Mouse (Mus musculus) heart, embryonic 12.5 days (tissue): ENCODE data around the gene Vps36. TPM values are rescaled to one million over a fixed set of nuclear protein-coding genes. Genes with fewer than 3 reads are reported as not detected.
A peak's percentile ranks its signal among the peaks of the same experiment; 100 is the strongest.

Experiments used
- ATAC-seq: fragments of 200-750 bp; cut with Nextera tagmentation; 2 replicates; pipeline ENCODE4 v1.8.0; 2017; ENCODE audit warnings: moderate TSS enrichment, moderate library complexity; ENCODE audit not compliant: insufficient number of reproducible peaks, low FRiP score
- H3K27ac ChIP-seq: fragments of 300-500 bp; sonication (generic); 2 replicates; pipeline ENCODE4 v1.5.1; 2016; ENCODE audit warnings: mild to moderate bottlenecking, moderate library complexity; ENCODE audit not compliant: poor library complexity, severe bottlenecking
- H3K27me3 ChIP-seq: fragments of 300-500 bp; sonication (generic); replicated peaks from 2 replicates; pipeline ENCODE4 v1.6.1; 2016; ENCODE audit warnings: mild to moderate bottlenecking, moderate library complexity
- H3K36me3 ChIP-seq: fragments of 300-500 bp; sonication (generic); 2 replicates; pipeline ENCODE4 v1.6.1; 2016; ENCODE audit warnings: mild to moderate bottlenecking, moderate library complexity
- H3K4me1 ChIP-seq: fragments of 300-500 bp; sonication (generic); replicated peaks from 2 replicates; pipeline ENCODE4 v1.6.1; 2016; ENCODE audit warnings: mild to moderate bottlenecking
- H3K4me2 ChIP-seq: fragments of 300-500 bp; sonication (generic); 2 replicates; pipeline ENCODE4 v1.6.1; 2016; ENCODE audit warnings: mild to moderate bottlenecking, moderate library complexity
- H3K4me3 ChIP-seq: fragments of 300-500 bp; sonication (generic); 2 replicates; pipeline ENCODE4 v1.5.1; 2016; ENCODE audit warnings: mild to moderate bottlenecking
- H3K9ac ChIP-seq: fragments of 300-500 bp; sonication (generic); 2 replicates; pipeline ENCODE4 v1.6.1; 2016; ENCODE audit warnings: mild to moderate bottlenecking, moderate library complexity
- H3K9me3 ChIP-seq: fragments of 300-500 bp; sonication (generic); replicated peaks from 2 replicates; pipeline ENCODE4 v1.6.1; 2016; ENCODE audit warnings: mild to moderate bottlenecking, moderate library complexity
- WGBS: fragments of 180-500 bp; shearing (Covaris S2); methylation state at CpG from one replicate; pipeline ENCODE4 v1.1.7; 2016; 5-methylcytosine and 5-hydroxymethylcytosine counted together
- polyA plus RNA-seq: library from polyadenylated mRNA; unstranded; fragments of >200 nt; fragmentation: Nextera tagmentation; extraction: Ambion mirVana; gene quantifications from 2 replicates; pipeline ENCODE4 v1.2.1, GENCODE M21; 2016

Vps36 gene
- polyA plus RNA-seq, 1 experiment from 2014 or later = 24.2 TPM

- H3K36me3 ChIP-seq = peaks cover 15% of the 10 kb centered on the region
- H3K4me3 ChIP-seq = no peak overlapping the region
- 0 out of 2 replicates have a peak, but pooled peaks cover 7% of the 10 kb centered on the region for H3K27me3 ChIP-seq
- ATAC-seq = no peak
- peak overlapping the region; percentile 79; the same call in 1 of the 2 replicates for H3K4me2 ChIP-seq
- no peak overlapping the region for H3K9ac ChIP-seq
- H3K4me1 ChIP-seq = 0 out of 2 replicates have a peak, but pooled peaks cover 4% of the 10 kb centered on the region
- H3K9me3 ChIP-seq = 0 out of 2 replicates have a peak, but pooled peaks cover 7% of the 10 kb centered on the region
- 53% methylated on average over 8 of the region's 8 CpGs for WGBS
- H3K27ac ChIP-seq = peak overlapping the region; percentile 23; the same call in 1 of the 2 replicates
Measured at GRCm38 (mm10) chr8:22226361-22226760, 33.8 kb downstream of the Vps36 start.

DNA sequence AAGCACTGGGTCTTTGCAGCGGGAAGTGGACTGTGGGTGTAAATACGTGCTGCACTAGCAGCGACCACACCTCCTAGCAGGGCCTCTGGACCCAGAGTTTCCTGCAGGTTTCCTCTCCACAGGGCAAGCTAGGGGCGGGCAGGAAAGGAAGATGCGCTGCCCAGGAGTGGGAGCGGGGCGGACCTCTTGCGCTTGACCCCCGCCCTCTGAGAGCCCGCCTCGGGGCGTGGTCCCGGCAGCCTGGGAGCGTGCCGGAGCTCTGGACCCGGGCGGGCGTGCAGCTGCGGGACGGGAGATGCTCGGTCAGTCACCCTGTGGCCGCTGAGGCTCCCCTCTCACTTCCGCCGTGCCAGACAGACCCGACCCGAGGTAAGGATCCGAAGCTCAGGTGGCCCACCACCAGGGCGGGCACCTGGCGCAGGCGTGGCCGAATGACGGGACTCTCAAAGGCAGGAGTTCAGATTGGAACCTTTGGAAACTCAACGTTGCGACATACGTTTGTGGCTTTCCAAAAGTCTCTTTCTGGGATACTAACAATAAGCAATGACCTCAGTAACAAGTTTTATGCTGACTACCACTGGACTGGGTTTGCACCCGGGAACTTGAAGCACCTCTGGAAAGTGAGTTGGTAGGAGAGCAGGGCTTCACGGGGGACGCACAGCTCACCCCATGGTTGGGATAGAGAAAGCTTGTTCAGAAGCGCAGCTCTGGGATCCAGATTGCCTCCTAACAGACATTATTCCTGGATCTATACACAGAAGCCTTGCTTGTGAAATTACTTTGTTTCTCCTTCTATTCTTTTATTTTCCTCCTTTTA lies 34.7 kb downstream of the Vps36 start, which contains the start of gene Thsd1:
Gene Thsd1 (plus strand): TSS at position 253 of the 817 bp plus-strand sequence.
- H3K27me3 ChIP-seq = 0 out of 2 replicates have a peak, but pooled peaks cover 7% of the 10 kb centered on the region
- H3K9me3 ChIP-seq = 0 out of 2 replicates have a peak, but pooled peaks cover 5% of the 10 kb centered on the region

GRCm38 (mm10) chr8:22228621-22229020 lies 36.0 kb downstream of the Vps36 start:
- Histone ChIP-seq H3K9ac (0 out of 2 replicates have a peak overlapping the region, but pooled peaks have one; percentile 25), H3K4me1 (0 out of 2 replicates have a peak, but pooled peaks cover 4% of the 10 kb centered on the region), H3K4me3 (peak overlapping the region; percentile 59), H3K4me2 (peak overlapping the region; percentile 79), H3K27ac (peak overlapping the region; percentile 58), H3K36me3 (peaks cover 3% of the 10 kb centered on the region; the same call in 1 of the 2 replicates), H3K27me3 (0 out of 2 replicates have a peak, but pooled peaks cover 7% of the 10 kb centered on the region), H3K9me3 (no peaks in the 10 kb centered on the region)
- ATAC-seq = 0 out of 2 replicates have a peak, but pooled peaks have one; percentile 54
- WGBS = 36% methylated on average over 7 of the region's 7 CpGs

More for the DNA sequence above, 34.7 kb downstream of the Vps36 start, which contains the start of gene Thsd1:
- WGBS = under 1% methylated on average over 39 of the region's 39 CpGs
- peak within 1 kb of the TSS; percentile 62 for H3K9ac ChIP-seq
- H3K27ac ChIP-seq = peak within 1 kb of the TSS; percentile 58
- peaks cover 14% of the 10 kb centered on the region for H3K36me3 ChIP-seq
- ATAC-seq = peak; percentile 91
- peak within 1 kb of the TSS; percentile 59 for H3K4me3 ChIP-seq
- H3K4me1 ChIP-seq = 0 out of 2 replicates have a peak, but pooled peaks cover 4% of the 10 kb centered on the region
- peak within 1 kb of the TSS; percentile 79 for H3K4me2 ChIP-seq

GRCm38 (mm10) chr8:22242986-22243385 lies 50.4 kb downstream of the Vps36 start:
- Histone ChIP-seq H3K36me3 (peaks cover 8% of the 10 kb centered on the region; the same call in 1 of the 2 replicates), H3K9me3 (no peaks in the 10 kb centered on the region), H3K4me2 (no peak overlapping the region), H3K9ac (no peak overlapping the region), H3K4me1 (peaks cover 8% of the 10 kb centered on the region; the same call in 1 of the 2 replicates), H3K4me3 (no peak overlapping the region), H3K27ac (no peak overlapping the region), H3K27me3 (no peaks in the 10 kb centered on the region)
- no peak for ATAC-seq
- WGBS = 79% methylated on average over 9 of the region's 9 CpGs

GRCm38 (mm10) chr8:22245663-22246062 lies 53.1 kb downstream of the Vps36 start:
- Histone ChIP-seq H3K4me1 (peaks cover 8% of the 10 kb centered on the region; the same call in 1 of the 2 replicates), H3K27ac (no peak overlapping the region), H3K4me2 (no peak overlapping the region), H3K36me3 (no peaks in the 10 kb centered on the region), H3K9me3 (no peaks in the 10 kb centered on the region), H3K9ac (no peak overlapping the region), H3K27me3 (no peaks in the 10 kb centered on the region), H3K4me3 (no peak overlapping the region)
- no peak for ATAC-seq
- WGBS = 70% methylated on average over 1 of the region's 1 CpGs

DNA sequence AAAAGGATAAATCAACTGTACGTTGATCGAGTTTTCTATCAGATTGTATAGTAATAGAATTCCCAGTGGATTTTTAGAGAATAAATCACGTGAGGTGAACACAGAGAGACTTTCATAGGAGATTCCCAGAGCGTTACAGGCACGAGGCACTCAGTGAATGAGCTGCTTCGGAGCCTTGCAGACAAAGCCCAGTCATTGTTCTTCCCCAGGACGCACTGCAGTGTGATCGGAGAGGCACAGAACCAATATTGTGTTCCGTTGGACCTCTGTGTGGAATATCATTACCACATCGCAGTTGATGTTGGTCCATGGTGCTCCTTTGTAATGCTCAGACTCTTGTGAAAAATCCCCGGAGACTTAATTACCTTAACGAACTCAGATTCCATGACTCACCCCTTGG lies 55.3 kb downstream of the Vps36 start:
- H3K4me1 ChIP-seq = peaks cover 10% of the 10 kb centered on the region; the same call in 1 of the 2 replicates
- ATAC-seq = no peak
- H3K27me3 ChIP-seq = no peaks in the 10 kb centered on the region
- H3K27ac ChIP-seq = no peak overlapping the region
- H3K36me3 ChIP-seq = peaks cover 4% of the 10 kb centered on the region; the same call in 1 of the 2 replicates
- no peak overlapping the region for H3K4me3 ChIP-seq
- no peaks in the 10 kb centered on the region for H3K9me3 ChIP-seq
- H3K4me2 ChIP-seq = no peak overlapping the region
- WGBS = 83% methylated on average over 12 of the region's 12 CpGs
- H3K9ac ChIP-seq = no peak overlapping the region

DNA sequence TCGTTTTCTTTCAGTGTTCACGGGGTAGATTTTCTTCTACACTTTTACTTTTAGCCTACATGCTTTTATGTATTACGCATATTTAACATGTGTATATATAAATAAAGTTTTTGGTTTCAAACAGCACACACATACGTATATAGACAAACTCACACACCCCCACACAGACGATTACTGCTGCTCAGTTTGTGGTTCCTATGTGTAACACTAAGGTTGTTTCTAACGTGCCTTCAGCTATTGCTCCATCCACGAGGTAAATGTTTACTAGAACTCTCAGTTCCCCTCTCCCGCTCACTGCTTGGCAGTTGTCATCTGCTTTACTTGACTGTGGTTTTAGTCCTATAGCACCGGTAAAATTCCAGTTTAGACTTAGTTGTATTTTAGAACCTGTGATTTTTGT lies 56.5 kb downstream of the Vps36 start:
- Histone ChIP-seq H3K27ac (no peak overlapping the region), H3K36me3 (peaks cover 14% of the 10 kb centered on the region), H3K9me3 (no peaks in the 10 kb centered on the region), H3K9ac (no peak overlapping the region), H3K4me1 (peaks cover 10% of the 10 kb centered on the region; the same call in 1 of the 2 replicates), H3K27me3 (no peaks in the 10 kb centered on the region), H3K4me2 (no peak overlapping the region), H3K4me3 (no peak overlapping the region)
- ATAC-seq = no peak
- WGBS = 82% methylated on average over 9 of the region's 9 CpGs

DNA sequence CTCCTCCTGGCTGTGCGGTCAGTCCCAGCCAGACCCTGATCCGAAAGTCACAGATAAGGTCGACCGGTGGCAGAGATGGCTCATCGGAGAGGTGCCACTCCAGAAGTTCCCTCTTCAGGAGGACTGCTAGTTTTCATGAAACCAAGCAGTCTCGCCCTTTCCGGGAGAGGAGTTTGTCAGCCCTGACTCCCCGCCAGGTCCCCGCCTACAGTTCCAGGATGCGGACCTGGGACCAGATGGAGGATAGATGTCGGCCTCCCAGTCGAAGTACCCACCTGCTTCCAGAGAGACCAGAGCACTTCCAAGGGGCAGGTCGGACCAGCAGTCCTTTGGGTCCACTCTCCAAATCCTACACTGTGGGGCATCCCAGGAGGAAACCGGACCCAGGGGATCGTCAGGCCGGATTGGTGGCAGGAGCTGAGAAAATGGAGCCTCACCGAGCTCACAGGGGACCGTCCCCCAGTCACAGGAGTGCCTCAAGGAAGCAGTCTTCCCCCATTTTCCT lies 66.4 kb downstream of the Vps36 start:
- H3K9ac ChIP-seq = no peak overlapping the region
- peaks cover 19% of the 10 kb centered on the region for H3K36me3 ChIP-seq
- no peaks in the 10 kb centered on the region for H3K27me3 ChIP-seq
- H3K4me2 ChIP-seq = no peak overlapping the region
- no peaks in the 10 kb centered on the region for H3K9me3 ChIP-seq
- WGBS = 74% methylated on average over 18 of the region's 18 CpGs
- H3K4me1 ChIP-seq = peaks cover 28% of the 10 kb centered on the region
- no peak overlapping the region for H3K27ac ChIP-seq
- no peak for ATAC-seq
- no peak overlapping the region for H3K4me3 ChIP-seq

DNA sequence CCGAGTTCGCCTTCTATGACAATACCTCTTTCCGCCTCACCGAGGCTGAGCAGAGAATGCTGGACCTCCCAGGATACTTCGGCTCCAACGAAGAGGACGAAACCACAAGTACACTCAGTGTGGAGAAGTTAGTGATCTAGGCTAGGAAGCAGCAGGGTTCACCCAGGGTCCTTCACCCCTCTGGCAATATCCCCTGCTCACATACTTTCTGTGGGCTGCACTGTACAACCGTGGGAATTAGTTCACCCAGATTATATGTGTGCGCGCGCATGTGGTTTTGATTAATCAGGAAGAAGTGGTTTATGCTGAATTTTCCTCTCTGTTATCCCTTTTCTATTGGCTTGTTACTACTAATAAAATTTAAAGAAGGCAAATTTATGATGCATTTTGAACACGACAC lies 66.9 kb downstream of the Vps36 start:
- H3K27me3 ChIP-seq = no peaks in the 10 kb centered on the region
- no peak overlapping the region for H3K4me3 ChIP-seq
- no peak overlapping the region for H3K9ac ChIP-seq
- ATAC-seq = no peak
- no peak overlapping the region for H3K4me2 ChIP-seq
- 73% methylated on average over 12 of the region's 12 CpGs for WGBS
- peaks cover 28% of the 10 kb centered on the region for H3K4me1 ChIP-seq
- no peak overlapping the region for H3K27ac ChIP-seq
- H3K36me3 ChIP-seq = peaks cover 14% of the 10 kb centered on the region
- H3K9me3 ChIP-seq = no peaks in the 10 kb centered on the region

DNA sequence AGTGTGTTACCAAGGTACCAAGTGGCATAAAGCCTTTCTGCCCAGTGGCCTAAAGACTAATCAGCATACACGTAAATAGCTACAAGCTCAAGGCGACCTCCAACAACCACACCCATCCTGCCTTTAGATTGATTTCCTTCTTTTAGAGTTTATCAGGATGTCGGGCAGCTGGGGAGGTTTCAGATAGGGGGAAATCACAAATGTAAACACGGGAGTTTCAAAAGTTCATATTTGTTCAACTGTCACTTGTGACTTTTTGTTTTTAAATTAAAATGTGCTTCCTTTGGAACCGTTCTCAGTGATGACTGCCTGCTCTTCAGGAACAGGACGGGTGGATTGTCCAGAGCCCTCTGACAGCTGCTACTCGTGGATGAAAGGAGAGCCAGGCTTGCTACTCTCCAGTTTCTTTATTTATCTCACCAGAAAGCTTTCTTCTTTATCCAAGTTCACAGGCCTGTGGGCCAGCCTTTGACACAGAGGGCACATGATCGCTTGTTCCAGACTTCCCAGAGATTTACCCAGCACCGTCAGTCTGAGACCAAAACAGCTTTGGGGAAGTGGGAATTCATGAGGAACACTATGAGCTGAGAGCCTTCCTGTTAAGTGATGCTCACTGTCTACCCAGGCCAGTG lies 67.6 kb downstream of the Vps36 start:
- Histone ChIP-seq H3K36me3 (peaks cover 12% of the 10 kb centered on the region), H3K4me2 (peak overlapping the region; percentile 34), H3K4me3 (no peak overlapping the region), H3K27ac (peak overlapping the region; percentile 59), H3K9me3 (no peaks in the 10 kb centered on the region), H3K4me1 (peaks cover 28% of the 10 kb centered on the region), H3K9ac (no peak overlapping the region), H3K27me3 (no peaks in the 10 kb centered on the region)
- 9% methylated on average over 9 of the region's 9 CpGs for WGBS
- ATAC-seq = peak; percentile 56; the same call in 1 of the 2 replicates
